Mouse (Mus musculus) CD4-positive, CD25-positive, alpha-beta regulatory T cell, adult 2 months (primary cell): ENCODE data around the gene Apoa4.

Experiments
- DNase-seq: peaks from one replicate; pipeline ENCODE4 v3.0.0-alpha.2; 2012; ENCODE audit warnings: low read depth, low spot score

The Apoa4 gene

DNA sequence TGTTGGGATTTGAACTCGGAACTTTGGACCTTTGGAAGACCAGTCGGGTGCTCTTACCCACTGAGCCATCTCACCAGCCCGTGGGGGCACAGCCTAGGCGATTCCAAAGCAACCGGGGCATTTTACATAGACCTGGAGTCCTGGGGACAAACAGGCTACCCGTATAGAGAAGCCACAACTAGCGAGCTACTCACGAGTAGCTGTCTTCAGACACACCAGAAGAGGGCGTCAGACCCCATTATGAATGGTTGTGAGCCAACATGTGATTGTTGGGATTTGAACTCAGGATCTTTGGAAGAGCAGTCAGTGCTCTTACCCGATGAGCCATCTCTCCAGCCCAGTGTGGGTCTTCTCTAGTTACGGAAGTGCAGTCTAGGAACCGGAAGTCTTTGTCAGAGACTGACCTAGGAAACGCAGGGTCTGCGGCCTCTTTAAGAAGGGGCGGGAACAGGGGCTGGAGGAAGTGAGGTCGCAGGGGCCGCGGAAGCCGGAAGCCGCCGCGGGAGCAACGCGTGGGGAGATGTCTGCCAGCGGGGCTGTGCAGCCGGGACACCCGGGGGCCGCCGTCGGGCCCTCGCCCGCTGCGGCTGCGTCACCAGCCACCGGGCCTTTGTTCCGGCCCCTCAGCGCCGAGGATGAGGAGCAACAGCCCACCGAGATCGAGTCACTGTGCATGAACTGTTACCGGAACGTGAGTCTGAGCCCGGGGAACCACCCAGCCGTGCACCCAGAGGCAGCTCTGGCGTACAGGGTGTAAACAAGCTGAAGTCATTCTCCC lies 32.4 kb downstream of the Apoa4 start, which contains the start of gene Zpr1:
Gene Zpr1 (plus strand): TSS at position 388 of the 778 bp plus-strand sequence.
- DNase-seq, result peak; percentile 93

DNA sequence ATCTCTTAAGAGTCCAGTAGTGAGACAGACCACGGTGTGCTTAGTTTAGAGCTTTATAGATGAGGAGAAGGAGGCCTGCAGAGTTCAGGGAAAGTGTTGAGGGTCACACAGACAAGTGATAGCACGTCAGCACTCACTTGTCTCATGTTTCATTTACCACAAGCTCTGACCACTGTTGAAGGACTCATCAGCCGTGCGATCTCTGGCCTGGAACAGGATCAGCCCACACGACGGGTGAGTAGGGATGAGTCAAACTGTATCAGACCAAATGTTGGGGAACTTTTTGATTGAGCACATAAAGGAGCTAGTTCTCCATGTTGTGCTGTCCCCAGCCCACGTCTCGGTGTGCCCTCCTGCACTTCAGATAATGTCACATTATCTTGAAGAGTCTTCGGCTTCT lies 34.0 kb downstream of the Apoa4 start:
- no peak for DNase-seq

- DNase-seq, result peak; percentile 94
Observed at GRCm38 (mm10) chr9:46282631-46283436, 42.3 kb downstream of the Apoa4 start, which contains the start of gene Bud13. TSS of gene Bud13 (plus strand) at chr9:46283008.
